Mouse (Mus musculus) neutrophil, adult 65 days (primary cell): ENCODE data around the gene Snx12. TPM values are rescaled to one million over a fixed set of nuclear protein-coding genes. Genes with fewer than 3 reads are reported as not detected.

Experiments
- total RNA-seq: library from RNA; stranded (reverse); gene quantifications from 2 replicates; pipeline ENCODE4 v1.2.4, GENCODE M21; 2023

Gene Snx12
- 33.0 and 37.9 TPM in 2 replicates for total RNA-seq

GRCm38 (mm10) chrX:101221834-101222795, at the start of gene Snx12:
TSS of gene Snx12 (minus strand) at chrX:101222563.

GRCm38 (mm10) chrX:101268755-101269124, 46.4 kb upstream of the Snx12 start, which contains the start of gene Gm20489:
TSS of gene Gm20489 (minus strand) at chrX:101269023.

GRCm38 (mm10) chrX:101268025-101268754, 45.8 kb upstream of the Snx12 start, which contains the start of gene Il2rg:
TSS of gene Il2rg (minus strand) at chrX:101268255.

GRCm38 (mm10) chrX:101263892-101264291, 41.5 kb upstream of the Snx12 start, which contains the start of gene Gm614:
TSS of gene Gm614 (minus strand) at chrX:101263992.

GRCm38 (mm10) chrX:101253952-101254729, 31.8 kb upstream of the Snx12 start, which contains the start of gene Foxo4:
TSS of gene Foxo4 (plus strand) at chrX:101254528.

GRCm38 (mm10) chrX:101085920-101086319, 136.4 kb downstream of the Snx12 start, which contains the start of gene Slc7a3:
TSS of gene Slc7a3 (minus strand) at chrX:101086020.

GRCm38 (mm10) chrX:101059541-101059940, 162.8 kb downstream of the Snx12 start, which contains the start of gene Tex11:
TSS of gene Tex11 (minus strand) at chrX:101059667.

Other genes starting within 250 kb of the Snx12 start
- not detected in 2 replicates for gene Tex11, start 162.9 kb downstream of the Snx12 start, total RNA-seq
- not detected in 2 replicates for gene Slc7a3, start 136.5 kb downstream of the Snx12 start, total RNA-seq
- gene Foxo4, start 32.0 kb upstream of the Snx12 start, total RNA-seq = 21.4 and 28.5 TPM in 2 replicates
- gene Gm614, start 41.4 kb upstream of the Snx12 start, total RNA-seq = 8.1 and 8.9 TPM in 2 replicates
- gene Il2rg, start 45.7 kb upstream of the Snx12 start, total RNA-seq = 40.3 and 49.8 TPM in 2 replicates
- not detected in 2 replicates for gene Gm20489, start 46.5 kb upstream of the Snx12 start, total RNA-seq
- 56.6 and 59.5 TPM in 2 replicates for gene Med12, start 51.5 kb upstream of the Snx12 start, total RNA-seq
- 0.09 TPM in 1 of 2 replicates, not detected in the other for gene Nlgn3, start 76.6 kb upstream of the Snx12 start, total RNA-seq
- gene Gjb1, start 153.8 kb upstream of the Snx12 start, total RNA-seq = not detected in 2 replicates
- 11.6 and 21.1 TPM in 2 replicates for gene Zmym3, start 198.3 kb upstream of the Snx12 start, total RNA-seq
- 128 and 131 TPM in 2 replicates for gene Nono, start 206.8 kb upstream of the Snx12 start, total RNA-seq
- gene Itgb1bp2, start 226.5 kb upstream of the Snx12 start, total RNA-seq = 0.29 TPM in 1 of 2 replicates, not detected in the other